Mouse (Mus musculus) heart, embryonic 16.5 days (tissue): Measurements from ENCODE around the gene Adgrg1. TPM values are rescaled to one million over a fixed set of nuclear protein-coding genes. Genes with fewer than 3 reads are reported as not detected.

Experiments
- ATAC-seq: fragments of 200-750 bp; cut with Nextera tagmentation; replicated peaks from 2 replicates; pipeline ENCODE4 v1.8.0; 2017; ENCODE audit warnings: moderate number of reproducible peaks; ENCODE audit not compliant: insufficient read depth, low FRiP score; ENCODE audit errors: extremely low read depth
- H3K27ac ChIP-seq: fragments of 300-500 bp; sonication (generic); 2 replicates; pipeline ENCODE4 v1.5.1; 2014; ENCODE audit warnings: mild to moderate bottlenecking, low read length, control low read depth, moderate library complexity
- H3K27me3 ChIP-seq: fragments of 300-500 bp; sonication (generic); 2 replicates; pipeline ENCODE4 v1.6.1; 2014; ENCODE audit warnings: low read length, mixed read lengths; ENCODE audit not compliant: control insufficient read depth, insufficient read depth
- H3K36me3 ChIP-seq: fragments of 300-500 bp; sonication (generic); 2 replicates; pipeline ENCODE4 v1.6.1; 2014; ENCODE audit not compliant: control insufficient read depth, insufficient read depth
- H3K4me1 ChIP-seq: fragments of 300-500 bp; sonication (generic); 2 replicates; pipeline ENCODE4 v1.6.1; 2014; ENCODE audit warnings: low read length, mixed read lengths; ENCODE audit not compliant: control insufficient read depth, insufficient read depth
- H3K4me2 ChIP-seq: fragments of 300-500 bp; sonication (generic); 2 replicates; pipeline ENCODE4 v1.6.1; 2014; ENCODE audit warnings: low read depth, mild to moderate bottlenecking, control low read depth, low read length
- H3K4me3 ChIP-seq: fragments of 300-500 bp; sonication (generic); 2 replicates; pipeline ENCODE4 v1.5.1; 2014; ENCODE audit warnings: mild to moderate bottlenecking, control low read depth, low read length
- H3K9ac ChIP-seq: fragments of 300-500 bp; sonication (generic); 2 replicates; pipeline ENCODE4 v1.6.1; 2014; ENCODE audit warnings: low read length, control low read depth
- H3K9me3 ChIP-seq: fragments of 300-500 bp; sonication (generic); replicated peaks from 2 replicates; pipeline ENCODE4 v1.6.1; 2016; ENCODE audit warnings: low read length; ENCODE audit not compliant: control insufficient read depth
- WGBS: fragments of 180-500 bp; shearing (Covaris S2); extraction: QIAGEN DNeasy Blood & Tissue Kit; methylation state at CpG from one replicate; pipeline ENCODE4 v1.1.7; 2014; 5-methylcytosine and 5-hydroxymethylcytosine counted together
- polyA plus RNA-seq: library from polyadenylated mRNA; unstranded; fragments of >200 nt; fragmentation: Nextera tagmentation; extraction: Ambion mirVana; gene quantifications from 2 replicates; pipeline ENCODE4 v1.2.1, GENCODE M21; 2015

The Adgrg1 gene
- polyA plus RNA-seq, 1 experiment from 2014 or later, result 18.0 TPM

DNA sequence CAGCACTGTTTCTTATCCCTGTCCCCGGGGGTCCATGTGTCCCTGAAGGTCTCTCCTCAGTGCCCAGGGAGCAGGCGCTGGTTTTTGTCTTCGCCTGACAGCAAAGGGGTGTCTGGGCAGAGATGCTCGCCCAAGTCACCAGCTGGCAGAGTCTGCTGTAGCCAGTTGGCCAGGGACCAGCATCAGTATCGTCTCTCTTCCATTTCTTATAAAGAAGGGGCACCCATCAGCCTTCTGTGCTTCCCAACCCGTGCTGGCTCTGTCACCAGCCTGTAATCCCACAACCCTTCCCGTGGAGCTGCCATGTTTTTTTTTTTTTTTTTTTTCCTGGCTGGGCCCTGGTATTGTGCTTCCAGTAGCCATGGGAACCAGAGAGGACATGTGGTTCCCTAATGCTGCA, 7.3 kb downstream of the Adgrg1 start:
- Histone ChIP-seq H3K9me3 (no peaks in the 10 kb centered on the region), H3K4me2 (no peak overlapping the region), H3K4me1 (peaks cover 37% of the 10 kb centered on the region), H3K36me3 (no peaks in the 10 kb centered on the region), H3K27ac (no peak overlapping the region), H3K9ac (no peak overlapping the region), H3K4me3 (no peak overlapping the region), H3K27me3 (peaks cover 6% of the 10 kb centered on the region; the same call in 1 of the 2 replicates)
- 63% methylated on average over 7 of the region's 7 CpGs for WGBS
- ATAC-seq, result no peak

DNA sequence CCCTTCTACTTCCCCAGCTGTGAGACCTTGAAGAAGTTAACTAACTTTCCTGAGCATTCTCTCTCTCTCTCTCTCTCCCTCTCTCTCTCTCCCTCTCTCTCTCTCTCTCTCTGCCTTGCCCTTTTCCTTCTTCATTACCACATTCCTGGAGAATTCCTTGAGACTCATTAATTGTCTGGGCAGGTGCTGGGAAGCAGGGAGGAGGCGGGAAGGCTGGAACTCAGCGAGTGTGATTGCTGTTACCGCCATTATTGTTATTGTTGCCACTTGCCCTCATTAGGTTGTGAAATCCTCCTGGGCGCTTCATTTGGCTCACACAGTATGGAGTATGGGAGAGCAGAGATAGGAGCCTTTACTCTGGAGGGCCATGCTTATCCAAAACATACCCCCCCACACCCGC, 8.6 kb downstream of the Adgrg1 start:
- 22% methylated on average over 5 of the region's 5 CpGs for WGBS
- Histone ChIP-seq H3K27me3 (0 out of 2 replicates have a peak, but pooled peaks cover 3% of the 10 kb centered on the region), H3K4me3 (no peak overlapping the region), H3K27ac (no peak overlapping the region; the same call in 1 of the 2 replicates), H3K36me3 (no peaks in the 10 kb centered on the region), H3K9me3 (no peaks in the 10 kb centered on the region), H3K4me1 (peaks cover 39% of the 10 kb centered on the region), H3K9ac (no peak overlapping the region), H3K4me2 (peak overlapping the region; percentile 50; the same call in 1 of the 2 replicates)
- no peak for ATAC-seq

DNA sequence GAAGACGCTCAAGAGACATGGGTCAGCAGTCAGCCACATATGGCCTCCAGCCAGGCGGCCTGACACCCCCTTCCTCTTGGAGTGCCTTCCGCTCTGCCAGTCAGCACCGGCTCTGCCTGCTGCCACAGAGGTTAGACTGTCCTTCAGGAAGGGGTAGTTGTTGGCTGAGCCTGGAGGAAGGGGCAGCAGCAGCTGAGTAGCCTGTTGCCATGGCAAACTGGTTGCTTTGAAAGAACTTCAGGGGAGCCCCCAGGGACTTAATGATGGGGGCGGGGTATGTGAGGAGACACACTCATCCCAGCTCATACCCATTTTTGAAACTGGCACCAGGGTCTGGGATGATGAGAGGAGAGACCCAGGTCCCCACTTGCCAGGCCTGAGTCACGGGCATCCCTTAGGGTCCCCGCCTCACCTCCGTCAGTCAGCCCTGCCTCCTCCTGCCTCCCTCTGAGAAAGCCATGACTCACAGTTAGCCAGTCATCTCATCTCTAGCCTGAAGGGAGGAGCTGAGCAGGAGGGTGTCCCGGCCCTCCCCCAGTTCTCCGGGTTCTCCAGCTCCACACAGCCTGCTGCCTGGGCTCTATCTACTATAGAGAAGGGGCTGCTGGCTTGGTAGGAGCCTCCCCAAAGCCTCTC, 9.4 kb downstream of the Adgrg1 start:
- H3K36me3 ChIP-seq, result no peaks in the 10 kb centered on the region

DNA sequence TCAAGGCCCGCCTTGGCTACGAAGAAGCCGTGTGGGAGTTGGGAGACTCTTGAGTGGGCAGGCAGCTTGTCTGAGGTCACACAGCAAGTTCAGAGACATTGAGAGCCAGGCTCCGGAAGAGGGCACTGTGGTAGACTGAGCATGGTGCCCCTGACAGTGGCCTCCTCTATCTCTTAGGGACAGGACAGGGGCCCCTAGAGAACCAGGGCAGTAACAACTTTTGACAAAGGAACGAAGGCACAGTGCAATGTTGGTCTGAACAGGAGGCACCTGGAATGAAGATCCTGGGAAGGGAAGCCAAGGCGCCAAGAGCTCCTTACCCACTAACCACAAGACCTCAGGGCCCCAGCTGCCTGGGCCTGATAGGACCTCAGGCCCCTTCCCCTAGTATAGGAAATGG, 10.5 kb downstream of the Adgrg1 start:
- Histone ChIP-seq H3K27me3 (no peaks in the 10 kb centered on the region), H3K9me3 (no peaks in the 10 kb centered on the region), H3K4me3 (peak overlapping the region; percentile 22), H3K27ac (no peak overlapping the region), H3K36me3 (no peaks in the 10 kb centered on the region), H3K4me1 (peaks cover 39% of the 10 kb centered on the region), H3K4me2 (peak overlapping the region; percentile 50; the same call in 1 of the 2 replicates), H3K9ac (peak overlapping the region; percentile 26; the same call in 1 of the 2 replicates)
- no peak; the same call in 1 of the 2 replicates for ATAC-seq
- 72% methylated on average over 6 of the region's 6 CpGs for WGBS

More for the DNA sequence above, 9.4 kb downstream of the Adgrg1 start:
- ATAC-seq, result peak; percentile 61
- no peaks in the 10 kb centered on the region for H3K27me3 ChIP-seq
- peaks cover 39% of the 10 kb centered on the region for H3K4me1 ChIP-seq
- H3K4me2 ChIP-seq, result peak overlapping the region; percentile 50
- peak overlapping the region; percentile 22 for H3K4me3 ChIP-seq
- WGBS, result 22% methylated on average over 10 of the region's 10 CpGs
- H3K9me3 ChIP-seq, result no peaks in the 10 kb centered on the region
- peak overlapping the region; percentile 69 for H3K27ac ChIP-seq
- peak overlapping the region; percentile 53 for H3K9ac ChIP-seq

DNA sequence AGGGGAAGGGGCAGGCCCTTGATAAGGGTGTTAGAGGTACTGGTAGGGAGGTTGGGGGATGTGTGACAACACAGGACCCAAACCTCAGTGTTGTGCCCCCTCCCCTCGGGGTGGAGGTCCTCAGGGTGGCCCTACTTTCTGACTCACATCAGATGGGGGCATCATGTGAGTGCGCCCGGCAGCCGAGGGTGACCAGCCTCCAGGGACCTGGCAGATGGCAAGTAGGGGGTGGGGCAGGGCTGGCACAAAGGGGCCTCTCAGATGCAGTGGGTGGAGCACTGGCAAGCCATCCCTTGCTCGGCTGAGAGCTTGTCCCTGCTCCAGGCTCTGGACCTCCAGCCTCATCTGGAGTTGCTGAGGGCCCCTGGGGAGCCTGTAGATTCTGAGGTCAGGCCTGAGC, 12.1 kb downstream of the Adgrg1 start:
- Histone ChIP-seq H3K4me1 (peaks cover 39% of the 10 kb centered on the region), H3K36me3 (no peaks in the 10 kb centered on the region), H3K9ac (peak overlapping the region; percentile 39), H3K4me2 (peak overlapping the region; percentile 42), H3K9me3 (no peaks in the 10 kb centered on the region), H3K27me3 (no peaks in the 10 kb centered on the region), H3K4me3 (peak overlapping the region; percentile 23), H3K27ac (no peak overlapping the region)
- 42% methylated on average over 5 of the region's 5 CpGs for WGBS
- ATAC-seq, result no peak

DNA sequence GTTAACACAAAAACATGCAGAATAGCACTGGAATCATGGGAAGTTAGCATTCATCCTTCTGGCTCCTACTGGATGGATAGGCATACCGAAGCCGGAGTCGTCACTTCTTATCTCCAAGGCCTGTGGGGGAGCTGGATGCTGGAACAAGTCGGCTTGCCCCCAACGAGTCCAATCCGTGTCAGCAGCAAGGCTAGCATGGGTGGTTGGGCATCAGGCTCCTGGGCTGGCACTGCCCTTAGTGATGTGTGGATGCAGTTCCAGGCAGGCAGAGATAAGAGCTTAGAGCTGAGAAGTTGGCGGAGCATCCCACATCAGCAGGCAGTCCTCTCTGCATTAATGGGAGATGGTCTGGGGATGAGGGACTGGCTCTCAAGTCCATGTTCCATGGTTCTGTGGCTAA, 13.0 kb downstream of the Adgrg1 start:
- H3K36me3 ChIP-seq, result no peaks in the 10 kb centered on the region
- no peaks in the 10 kb centered on the region for H3K27me3 ChIP-seq
- no peak overlapping the region for H3K27ac ChIP-seq
- peaks cover 48% of the 10 kb centered on the region for H3K4me1 ChIP-seq
- WGBS, result 48% methylated on average over 7 of the region's 7 CpGs
- no peak for ATAC-seq
- H3K9me3 ChIP-seq, result no peaks in the 10 kb centered on the region
- 0 out of 2 replicates have a peak overlapping the region, but pooled peaks have one; percentile 39 for H3K9ac ChIP-seq
- H3K4me3 ChIP-seq, result no peak overlapping the region
- H3K4me2 ChIP-seq, result peak overlapping the region; percentile 42; the same call in 1 of the 2 replicates

DNA sequence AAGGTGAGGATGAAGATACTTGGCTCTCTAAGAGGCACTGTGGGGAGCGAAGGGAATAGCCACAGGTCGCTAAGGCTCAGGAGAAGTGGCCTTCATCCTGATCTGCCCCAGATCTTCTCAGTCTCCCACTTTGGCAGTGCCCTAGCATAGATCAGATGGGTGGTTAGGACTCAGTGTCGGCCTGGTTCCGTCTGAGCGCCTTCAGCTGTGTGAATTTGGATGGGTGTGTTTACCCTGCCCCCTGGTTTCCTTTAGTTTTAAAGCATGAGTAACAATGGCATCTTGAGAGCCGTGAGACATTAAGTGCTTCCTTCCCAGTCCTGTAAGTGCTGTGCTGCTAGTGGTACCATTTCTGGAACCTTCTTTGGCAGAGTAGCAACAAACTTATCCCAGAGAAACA, 14.1 kb downstream of the Adgrg1 start:
- no peak for ATAC-seq
- Histone ChIP-seq H3K27ac (no peak overlapping the region), H3K4me1 (peaks cover 46% of the 10 kb centered on the region), H3K4me2 (no peak overlapping the region), H3K27me3 (no peaks in the 10 kb centered on the region), H3K36me3 (no peaks in the 10 kb centered on the region), H3K4me3 (no peak overlapping the region), H3K9me3 (no peaks in the 10 kb centered on the region), H3K9ac (no peak overlapping the region)
- 85% methylated on average over 6 of the region's 6 CpGs for WGBS

DNA sequence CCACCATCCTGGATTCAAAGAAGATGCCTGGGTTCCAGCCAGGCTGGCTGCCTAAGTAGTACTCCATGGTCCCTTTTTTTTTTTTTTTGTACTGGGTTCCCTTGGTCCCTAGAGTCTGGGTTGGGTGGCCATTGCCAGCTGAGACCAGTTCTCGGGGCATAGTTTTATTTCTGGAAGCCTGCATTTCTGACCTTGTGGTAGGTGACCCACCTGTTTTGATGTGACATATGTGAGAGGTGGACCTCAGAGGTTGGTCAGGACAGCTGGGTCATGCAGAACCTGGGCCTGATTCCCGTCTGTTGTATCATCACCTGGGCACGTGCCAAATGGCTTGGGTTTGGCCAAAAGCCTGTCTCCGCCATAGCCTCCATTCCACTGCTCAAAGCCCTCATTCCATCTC, 15.2 kb downstream of the Adgrg1 start:
- ATAC-seq, result no peak
- Histone ChIP-seq H3K4me1 (peaks cover 49% of the 10 kb centered on the region), H3K4me3 (no peak overlapping the region), H3K27me3 (no peaks in the 10 kb centered on the region), H3K27ac (no peak overlapping the region), H3K4me2 (no peak overlapping the region), H3K36me3 (no peaks in the 10 kb centered on the region), H3K9ac (no peak overlapping the region), H3K9me3 (no peaks in the 10 kb centered on the region)
- 88% methylated on average over 4 of the region's 4 CpGs for WGBS

DNA sequence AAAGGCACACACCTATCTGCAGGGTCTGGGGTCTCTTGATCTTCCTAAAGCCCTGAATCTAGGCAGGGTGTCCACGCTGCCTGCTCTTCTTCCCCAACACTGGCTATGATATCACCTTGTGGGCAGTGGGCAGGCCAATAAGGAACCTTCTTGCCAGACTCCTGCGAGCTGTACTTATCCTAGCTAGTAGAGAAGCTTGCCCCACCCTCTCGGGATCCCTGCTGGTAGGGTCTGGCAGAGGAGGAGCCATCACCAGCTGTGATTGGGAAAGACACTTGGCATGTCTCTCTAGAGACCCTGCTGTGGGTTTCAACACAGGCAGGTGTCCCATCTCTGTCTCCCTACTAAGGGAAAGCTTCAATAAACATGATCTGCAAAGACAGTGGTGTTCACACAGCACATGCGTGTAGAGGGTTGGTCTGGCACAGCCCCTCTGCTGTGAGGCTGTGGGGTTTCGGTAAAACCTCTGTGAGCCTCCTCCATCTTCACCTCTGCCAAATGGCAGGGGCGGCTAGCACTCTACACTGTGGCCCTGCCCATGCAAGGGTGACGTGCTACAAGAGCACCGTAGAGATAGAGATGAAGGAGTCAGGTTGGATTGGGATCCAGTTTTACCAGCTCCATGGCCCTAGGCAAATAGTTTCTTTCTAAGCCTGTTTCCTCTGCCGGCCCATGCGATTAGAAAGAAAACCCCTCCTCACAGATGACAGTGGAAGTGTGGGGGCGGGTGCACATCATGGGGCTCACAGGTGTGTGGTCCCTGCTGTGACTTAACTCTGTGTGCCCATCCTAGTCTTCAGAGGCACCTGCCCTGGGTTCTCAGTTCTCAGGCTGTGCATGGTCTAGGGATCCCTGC, 16.3 kb downstream of the Adgrg1 start:
- no peak for ATAC-seq
- Histone ChIP-seq H3K4me1 (peaks cover 49% of the 10 kb centered on the region), H3K27ac (peak overlapping the region; percentile 13), H3K9ac (no peak overlapping the region), H3K4me2 (no peak overlapping the region), H3K36me3 (no peaks in the 10 kb centered on the region), H3K27me3 (no peaks in the 10 kb centered on the region), H3K9me3 (no peaks in the 10 kb centered on the region), H3K4me3 (no peak overlapping the region)
- WGBS, result 62% methylated on average over 11 of the region's 11 CpGs
